Mouse (Mus musculus): Measurements from ENCODE around the gene Gm4302. TPM values are rescaled to one million over a fixed set of nuclear protein-coding genes. Genes with fewer than 3 reads are reported as not detected.
A peak's percentile ranks its signal among the peaks of the same experiment; 100 is the strongest.
"Not testable (repeated sequence)": the region's sequence is repeated elsewhere in the genome, so short reads cannot be mapped to it uniquely, and the experiment has no call there.

Gm4302 gene
- not detected for total RNA-seq (2022)

DNA sequence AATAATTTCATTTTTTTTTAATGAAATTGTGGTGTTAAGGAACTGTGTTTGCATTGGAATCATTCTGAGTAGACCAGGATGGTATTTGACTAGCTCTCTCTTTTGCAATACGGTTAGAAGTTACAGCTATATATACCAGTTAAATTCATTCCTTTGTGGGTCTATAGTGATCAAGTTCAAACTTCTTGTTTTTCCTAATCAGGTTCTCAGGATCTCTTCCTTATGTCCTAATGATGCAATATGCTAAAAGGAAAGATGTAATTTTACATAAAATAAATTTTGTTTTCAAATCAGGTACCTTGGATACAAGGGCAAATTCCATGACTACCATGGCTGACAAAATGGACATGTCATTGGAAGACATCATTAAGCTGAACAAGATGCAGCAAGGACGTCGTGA, at the start of gene Gm4302:
Gm4302 (plus strand) TSS at position 301 of the 400 bp plus-strand sequence.
- not testable (repeated sequence) for DNase-seq (ENCODE audit: low spot score in 2 of 2)

DNA sequence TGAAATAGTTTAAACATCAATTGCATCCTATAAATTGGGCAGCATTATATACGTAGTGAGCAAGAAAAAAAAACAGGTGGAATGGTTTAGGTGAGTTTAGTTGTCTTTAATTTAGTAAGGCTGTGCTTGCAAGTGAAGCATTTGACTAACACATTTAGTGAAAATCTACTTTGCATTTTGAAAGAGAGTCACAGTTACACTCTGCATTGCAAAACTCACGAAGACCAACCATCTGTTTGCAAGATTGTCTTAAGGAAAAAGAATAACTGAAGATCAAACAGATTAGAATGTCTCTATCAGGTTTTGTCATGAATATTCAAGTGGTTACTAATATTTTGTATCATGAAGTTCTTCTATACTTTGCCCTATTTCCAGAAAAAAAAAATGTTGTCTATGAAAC, 44.5 kb upstream of the Gm4302 start:
- DNase-seq (ENCODE audit: low spot score in 2 of 2): no peak

GRCm38 (mm10) chr10:100300106-100300505, 40.5 kb upstream of the Gm4302 start:
- not testable (repeated sequence) for DNase-seq (ENCODE audit: low spot score in 2 of 2)

DNA sequence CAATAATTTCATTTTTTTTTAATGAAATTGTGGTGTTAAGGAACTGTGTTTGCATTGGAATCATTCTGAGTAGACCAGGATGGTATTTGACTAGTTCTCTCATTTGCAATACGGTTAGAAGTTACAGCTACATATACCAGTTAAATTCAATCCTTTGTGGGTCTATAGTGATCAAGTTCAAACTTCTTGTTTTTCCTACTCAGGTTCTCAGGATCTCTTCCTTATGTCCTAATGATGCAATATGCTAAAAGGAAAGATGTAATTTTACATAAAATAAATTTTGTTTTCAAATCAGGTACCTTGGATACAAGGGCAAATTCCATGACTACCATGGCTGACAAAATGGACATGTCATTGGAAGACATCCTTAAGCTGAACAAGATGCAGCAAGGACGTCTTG, 5.3 kb upstream of the Gm4302 start, which contains the start of gene Gm4301:
Gm4301 (plus strand) TSS at position 301 of the 400 bp plus-strand sequence.
- not testable (repeated sequence) for DNase-seq (ENCODE audit: low spot score in 2 of 2)

GRCm38 (mm10) chr10:100345672-100346071, 5.0 kb downstream of the Gm4302 start, which contains the start of gene Gm4303:
TSS of gene Gm4303 (plus strand) at chr10:100345972.
- DNase-seq (ENCODE audit: low spot score in 2 of 2): not testable (repeated sequence)

GRCm38 (mm10) chr10:100350793-100351192, 10.2 kb downstream of the Gm4302 start, which contains the start of gene Gm4305:
TSS of gene Gm4305 (plus strand) at chr10:100351093.
- DNase-seq (ENCODE audit: low spot score in 2 of 2): not testable (repeated sequence)

DNA sequence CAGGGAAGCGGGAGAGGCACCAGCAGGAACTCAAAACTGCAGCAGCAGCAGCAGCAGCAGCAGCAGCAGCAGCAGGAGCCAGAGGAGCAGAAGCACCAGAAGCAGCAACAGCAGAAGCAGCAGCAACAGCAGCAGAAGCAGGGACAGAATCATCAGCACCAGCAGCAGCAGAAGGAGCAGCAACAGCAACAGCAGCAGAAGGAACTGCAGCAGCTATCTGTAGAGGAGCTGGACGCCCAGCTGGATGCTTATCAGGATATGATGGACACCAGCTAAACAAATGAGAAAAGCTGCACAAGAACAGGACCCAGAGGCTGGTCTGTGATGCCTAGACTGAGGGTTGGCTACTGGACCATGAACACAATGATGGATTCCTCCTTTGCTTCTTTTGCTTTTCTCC, 16.2 kb downstream of the Gm4302 start:
- peak; percentile 1 to 2 for DNase-seq (ENCODE audit: low spot score in 2 of 2)

GRCm38 (mm10) chr10:100361038-100361437, 20.4 kb downstream of the Gm4302 start, which contains the start of gene Gm4307:
TSS of gene Gm4307 (plus strand) at chr10:100361338.
- DNase-seq (ENCODE audit: low spot score in 2 of 2): not testable (repeated sequence)

- not testable (repeated sequence) for DNase-seq (ENCODE audit: low spot score in 2 of 2)
These were observed 41.8 kb downstream of the Gm4302 start, which contains the start of gene Gm4312 for GRCm38 (mm10) chr10:100382460-100382859. TSS of gene Gm4312 (minus strand) at chr10:100382560.

Other genes with a start within 250 kb of the Gm4302 start
- not detected for gene Gm4301, start 5.2 kb upstream of the Gm4302 start, total RNA-seq (2022)
- gene Gm4303, start 5.1 kb downstream of the Gm4302 start, total RNA-seq (2022): not detected
- gene Gm4305, start 10.3 kb downstream of the Gm4302 start, total RNA-seq (2022): not detected
- gene Gm4307, start 20.5 kb downstream of the Gm4302 start, total RNA-seq (2022): not detected
- not detected for gene Gm4312, start 41.7 kb downstream of the Gm4302 start, total RNA-seq (2022)
- gene Tmtc3, start 146.5 kb downstream of the Gm4302 start, total RNA-seq (2022): 10 to 100 TPM; 10.2 to 15.6 (median 12.9) TPM
- gene Cep290, start 146.7 kb downstream of the Gm4302 start, total RNA-seq (2022): 10 to 100 TPM; 14.0 to 16.3 (median 14.6) TPM
- gene 4930430F08Rik, start 249.6 kb downstream of the Gm4302 start, total RNA-seq (2022): 10 to 100 TPM; 25.1 to 30.2 (median 26.5) TPM
- gene 1700017N19Rik, start 249.6 kb downstream of the Gm4302 start, total RNA-seq (2022): not detected

Measured in layer of hippocampus, adult 8-10 months (tissue).